Mouse (Mus musculus) heart, embryonic 15.5 days (tissue): ENCODE measurements at regions not wholly inside any gene's neighbourhood (a gene's known extent, or its start where the extent isn't known, plus 50 kb on each side); places are given as distances from the start of the nearest gene placed in this dataset.

ENCODE experiments used
- ATAC-seq: fragments of 200-750 bp; cut with Nextera tagmentation; replicated peaks from 2 replicates; pipeline ENCODE4 v1.8.0; 2017; ENCODE audit warnings: low read depth, moderate TSS enrichment; ENCODE audit not compliant: insufficient number of reproducible peaks, insufficient read depth, low FRiP score
- H3K27ac ChIP-seq: fragments of 300-500 bp; sonication (generic); 2 replicates; pipeline ENCODE4 v1.5.1; 2015; ENCODE audit warnings: mild to moderate bottlenecking, inconsistent platforms
- H3K27me3 ChIP-seq: fragments of 300-500 bp; sonication (generic); 2 replicates; pipeline ENCODE4 v1.6.1; 2015; ENCODE audit warnings: inconsistent platforms
- H3K36me3 ChIP-seq: fragments of 300-500 bp; sonication (generic); 2 replicates; pipeline ENCODE4 v1.6.1; 2015; ENCODE audit warnings: mild to moderate bottlenecking, inconsistent platforms
- H3K4me1 ChIP-seq: fragments of 300-500 bp; sonication (generic); replicated peaks from 2 replicates; pipeline ENCODE4 v1.6.1; 2015; ENCODE audit warnings: inconsistent platforms
- H3K4me2 ChIP-seq: fragments of 300-500 bp; sonication (generic); 2 replicates; pipeline ENCODE4 v1.6.1; 2015; ENCODE audit warnings: inconsistent platforms, mild to moderate bottlenecking, moderate library complexity
- H3K4me3 ChIP-seq: fragments of 300-500 bp; sonication (generic); 2 replicates; pipeline ENCODE4 v1.5.1; 2015; ENCODE audit warnings: mild to moderate bottlenecking, inconsistent platforms
- H3K9ac ChIP-seq: fragments of 300-500 bp; sonication (generic); 2 replicates; pipeline ENCODE4 v1.6.1; 2015; ENCODE audit warnings: mild to moderate bottlenecking, inconsistent platforms
- H3K9me3 ChIP-seq: fragments of 300-500 bp; sonication (generic); replicated peaks from 2 replicates; pipeline ENCODE4 v1.6.1; 2016; ENCODE audit warnings: inconsistent platforms
- WGBS: fragments of 180-500 bp; shearing (Covaris S2); methylation state at CpG from one replicate; pipeline ENCODE4 v1.1.7; 2015; ENCODE audit warnings: mixed read lengths; 5-methylcytosine and 5-hydroxymethylcytosine counted together

- Histone ChIP-seq H3K4me3 (no peak overlapping the region), H3K27ac (no peak overlapping the region), H3K9me3 (no peaks in the 10 kb centered on the region), H3K27me3 (no peaks in the 10 kb centered on the region), H3K36me3 (no peaks in the 10 kb centered on the region), H3K9ac (no peak overlapping the region), H3K4me2 (no peak overlapping the region), H3K4me1 (peaks cover 7% of the 10 kb centered on the region; the same call in 1 of the 2 replicates)
- 68% methylated on average over 3 of the region's 3 CpGs for WGBS
- no peak for ATAC-seq
These were observed 64.1 kb upstream of the Podxl start for GRCm38 (mm10) chr6:31627912-31628311.

DNA sequence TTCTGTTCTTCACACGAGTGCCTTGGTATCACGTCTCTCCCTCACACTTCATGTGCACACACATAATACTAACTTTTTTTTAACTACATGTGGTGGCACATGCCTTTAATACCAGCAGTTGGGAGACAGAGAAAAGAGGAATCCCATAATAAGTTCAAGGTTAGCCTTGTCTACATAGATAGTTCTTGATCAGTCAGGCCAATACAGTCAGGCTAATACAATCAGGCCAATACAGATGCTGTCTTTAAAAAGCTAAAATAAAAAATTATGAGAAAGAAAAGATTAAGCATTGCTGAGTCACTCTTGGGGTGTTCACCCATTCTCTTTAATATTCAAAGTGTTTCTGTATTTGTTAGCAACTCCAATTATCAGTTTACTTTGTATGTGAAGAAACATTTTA, 61.3 kb upstream of the Podxl start:
- H3K4me1 ChIP-seq = peaks cover 7% of the 10 kb centered on the region; the same call in 1 of the 2 replicates
- H3K27ac ChIP-seq = no peak overlapping the region
- H3K9me3 ChIP-seq = no peaks in the 10 kb centered on the region
- no peaks in the 10 kb centered on the region for H3K27me3 ChIP-seq
- 76% methylated on average over 2 of the region's 2 CpGs for WGBS
- H3K4me3 ChIP-seq = no peak overlapping the region
- H3K36me3 ChIP-seq = no peaks in the 10 kb centered on the region
- no peak overlapping the region for H3K9ac ChIP-seq
- no peak for ATAC-seq
- H3K4me2 ChIP-seq = no peak overlapping the region

- no peaks in the 10 kb centered on the region for H3K9me3 ChIP-seq
- no peaks in the 10 kb centered on the region for H3K36me3 ChIP-seq
- 60% methylated on average over 10 of the region's 10 CpGs for WGBS
- H3K27ac ChIP-seq = no peak overlapping the region
- H3K27me3 ChIP-seq = no peaks in the 10 kb centered on the region
- no peak overlapping the region for H3K4me3 ChIP-seq
- no peak overlapping the region for H3K9ac ChIP-seq
- no peak overlapping the region for H3K4me2 ChIP-seq
- peaks cover 7% of the 10 kb centered on the region; the same call in 1 of the 2 replicates for H3K4me1 ChIP-seq
- ATAC-seq = no peak
These were observed 60.6 kb upstream of the Podxl start for GRCm38 (mm10) chr6:31624374-31624773.

DNA sequence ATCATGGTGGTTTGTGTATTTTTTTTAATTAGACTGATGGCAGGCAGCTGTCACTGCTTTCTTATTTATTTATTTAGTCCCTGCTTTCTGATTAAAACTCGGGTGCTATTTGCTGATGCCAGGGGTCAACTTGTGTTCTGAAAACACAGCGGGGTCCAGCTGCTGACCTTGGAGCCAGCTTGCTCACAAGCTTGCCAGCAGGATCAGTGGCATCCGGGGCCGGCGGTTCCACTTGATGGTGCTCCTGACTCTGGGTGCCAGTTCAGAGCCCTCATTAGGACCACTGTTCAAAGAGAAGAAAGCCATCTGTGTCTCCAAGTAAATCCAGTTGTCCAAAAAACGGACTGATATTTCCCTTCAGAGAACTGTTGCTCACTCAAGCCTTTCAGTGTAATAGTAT, 57.2 kb upstream of the Podxl start:
- WGBS = 66% methylated on average over 6 of the region's 6 CpGs
- ATAC-seq = no peak
- no peak overlapping the region for H3K27ac ChIP-seq

GRCm38 (mm10) chr6:31618852-31619251, 55.1 kb upstream of the Podxl start:
- WGBS = 78% methylated on average over 2 of the region's 2 CpGs
- H3K9ac ChIP-seq = no peak overlapping the region
- peaks cover 21% of the 10 kb centered on the region for H3K4me1 ChIP-seq
- no peak for ATAC-seq
- H3K27ac ChIP-seq = no peak overlapping the region
- H3K4me3 ChIP-seq = no peak overlapping the region
- H3K27me3 ChIP-seq = no peaks in the 10 kb centered on the region
- H3K4me2 ChIP-seq = no peak overlapping the region
- no peaks in the 10 kb centered on the region for H3K9me3 ChIP-seq
- no peaks in the 10 kb centered on the region for H3K36me3 ChIP-seq

More for the DNA sequence above, 57.2 kb upstream of the Podxl start:
- Histone ChIP-seq H3K4me3 (no peak overlapping the region), H3K36me3 (no peaks in the 10 kb centered on the region), H3K4me1 (peaks cover 12% of the 10 kb centered on the region), H3K4me2 (no peak overlapping the region), H3K27me3 (no peaks in the 10 kb centered on the region), H3K9me3 (no peaks in the 10 kb centered on the region), H3K9ac (no peak overlapping the region)

DNA sequence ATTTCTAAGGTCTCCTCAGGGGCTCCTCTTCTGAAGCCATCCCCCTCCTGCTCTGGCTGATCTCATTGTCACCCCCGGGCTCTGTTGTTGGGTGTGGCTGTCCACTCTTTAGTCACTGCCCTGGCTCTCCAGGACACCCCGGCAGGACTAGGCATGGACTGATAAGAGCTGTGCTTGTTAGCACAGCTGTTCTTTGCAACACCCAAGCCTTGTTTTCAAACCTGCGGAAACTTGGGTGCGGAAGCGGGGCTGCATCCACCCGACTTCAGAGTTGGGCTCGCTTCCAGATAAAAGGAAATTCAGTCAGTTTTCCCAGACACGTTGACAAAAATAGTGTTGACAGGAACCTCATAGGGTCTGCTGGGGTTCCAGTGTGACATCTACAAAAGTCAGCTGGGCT, 53.6 kb upstream of the Podxl start:
- H3K27ac ChIP-seq = peak overlapping the region; percentile 63
- H3K27me3 ChIP-seq = no peaks in the 10 kb centered on the region
- no peaks in the 10 kb centered on the region for H3K36me3 ChIP-seq
- H3K4me3 ChIP-seq = no peak overlapping the region
- WGBS = 11% methylated on average over 8 of the region's 8 CpGs
- no peak overlapping the region for H3K9ac ChIP-seq
- ATAC-seq = peak; percentile 56; the same call in 1 of the 2 replicates
- H3K4me2 ChIP-seq = 0 out of 2 replicates have a peak overlapping the region, but pooled peaks have one; percentile 11
- H3K9me3 ChIP-seq = no peaks in the 10 kb centered on the region
- peaks cover 34% of the 10 kb centered on the region for H3K4me1 ChIP-seq

DNA sequence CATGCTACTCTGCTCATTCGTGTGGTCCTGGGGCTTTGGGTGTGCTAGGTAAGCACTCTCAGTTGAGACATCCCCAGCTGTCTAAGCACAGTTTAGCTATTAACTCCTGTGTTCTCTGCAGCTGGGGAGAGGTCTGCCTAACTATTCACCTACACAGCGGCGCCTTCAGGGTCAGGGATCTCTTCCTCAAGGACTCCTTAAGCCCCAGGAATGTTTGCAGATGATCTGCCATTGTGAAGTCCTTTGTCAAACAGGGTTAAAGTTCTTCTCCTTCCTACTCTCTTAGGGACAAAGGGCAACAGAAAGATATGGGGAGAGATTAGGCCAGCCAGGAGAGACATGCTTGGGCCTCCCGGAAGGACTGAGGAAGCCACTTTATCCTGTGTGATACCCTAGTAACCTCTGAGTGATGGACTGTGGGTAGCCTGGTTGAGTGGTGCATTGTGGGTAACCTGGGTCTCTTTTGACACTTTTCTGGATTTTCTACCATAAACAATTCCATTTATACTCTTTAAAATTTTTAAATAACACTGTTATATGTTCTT, 51.7 kb upstream of the Podxl start:
- H3K27ac ChIP-seq = no peak overlapping the region
- peaks cover 34% of the 10 kb centered on the region for H3K4me1 ChIP-seq
- H3K9ac ChIP-seq = no peak overlapping the region
- no peaks in the 10 kb centered on the region for H3K9me3 ChIP-seq
- no peaks in the 10 kb centered on the region for H3K36me3 ChIP-seq
- H3K27me3 ChIP-seq = no peaks in the 10 kb centered on the region
- no peak for ATAC-seq
- 71% methylated on average over 4 of the region's 4 CpGs for WGBS
- H3K4me3 ChIP-seq = no peak overlapping the region
- H3K4me2 ChIP-seq = no peak overlapping the region

DNA sequence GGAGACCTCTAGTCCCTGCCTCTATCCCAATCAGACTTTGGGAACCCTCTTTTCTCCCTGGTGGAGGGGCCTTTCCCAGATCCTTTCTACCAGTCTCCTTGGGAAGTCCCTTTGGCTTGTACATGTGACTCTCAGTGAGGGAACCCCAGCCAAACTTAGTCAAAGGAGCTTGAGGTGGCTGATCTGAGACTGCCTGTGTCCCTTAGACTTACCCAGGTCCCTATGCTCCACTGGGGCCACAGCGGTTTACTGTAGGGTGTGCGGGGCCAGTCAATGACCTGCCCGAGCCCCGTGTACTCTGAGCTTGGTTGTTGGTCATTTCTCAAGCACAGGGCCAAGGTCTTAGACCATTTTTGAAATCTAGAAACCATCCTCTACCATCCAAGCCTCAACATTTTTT, 50.8 kb upstream of the Podxl start:
- Histone ChIP-seq H3K9ac (no peak overlapping the region), H3K4me2 (no peak overlapping the region), H3K9me3 (no peaks in the 10 kb centered on the region), H3K4me1 (peaks cover 34% of the 10 kb centered on the region), H3K27ac (0 out of 2 replicates have a peak overlapping the region, but pooled peaks have one; percentile 70), H3K36me3 (no peaks in the 10 kb centered on the region), H3K4me3 (no peak overlapping the region), H3K27me3 (no peaks in the 10 kb centered on the region)
- WGBS = 81% methylated on average over 4 of the region's 4 CpGs
- ATAC-seq = no peak

- H3K9me3 ChIP-seq = no peaks in the 10 kb centered on the region
- 0 out of 2 replicates have a peak overlapping the region, but pooled peaks have one; percentile 4 for H3K9ac ChIP-seq
- H3K4me1 ChIP-seq = peaks cover 34% of the 10 kb centered on the region
- no peaks in the 10 kb centered on the region for H3K36me3 ChIP-seq
- no peak overlapping the region for H3K4me3 ChIP-seq
- H3K4me2 ChIP-seq = peak overlapping the region; percentile 4; the same call in 1 of the 2 replicates
- peak overlapping the region; percentile 70 for H3K27ac ChIP-seq
- peak; percentile 53 for ATAC-seq
- no peaks in the 10 kb centered on the region for H3K27me3 ChIP-seq
- WGBS = 33% methylated on average over 13 of the region's 13 CpGs
These were observed 50.0 kb upstream of the Podxl start for GRCm38 (mm10) chr6:31613590-31614319.
